Mouse (Mus musculus): ENCODE results near the gene Gpatch2. TPM values are rescaled to one million over a fixed set of nuclear protein-coding genes. Genes with fewer than 3 reads are reported as not detected.

Gpatch2 gene
- polyA plus RNA-seq, 1 experiment = 11.6 TPM

- Histone ChIP-seq H3K27ac (ENCODE audit: insufficient read depth, low read depth, low read length) (no peak overlapping the region), H3K4me3 (ENCODE audit: insufficient read depth, low read length) (no peak overlapping the region), H3K4me1 (ENCODE audit: control insufficient read depth, insufficient read depth, low read length) (no peaks in the 10 kb centered on the region)
- TF ChIP-seq CTCF (IDR thresholded peaks at IDR 0.05; ENCODE audit: low read depth, low read length) (no peak), POLR2A (IDR thresholded peaks at IDR 0.05; ENCODE audit: borderline replicate concordance, low read depth, low read length) (no peak)
Observed at GRCm38 (mm10) chr1:187376946-187377671, 161.8 kb downstream of the Gpatch2 start.

GRCm38 (mm10) chr1:187377865-187378524 lies 162.7 kb downstream of the Gpatch2 start:
- H3K4me1 ChIP-seq (ENCODE audit: control insufficient read depth, insufficient read depth, low read length) = no peaks in the 10 kb centered on the region
- H3K27ac ChIP-seq (ENCODE audit: insufficient read depth, low read depth, low read length) = no peak overlapping the region
- TF ChIP-seq POLR2A (IDR thresholded peaks at IDR 0.05; ENCODE audit: borderline replicate concordance, low read depth, low read length) (no peak), CTCF (IDR thresholded peaks at IDR 0.05; ENCODE audit: low read depth, low read length) (no peak)
- H3K4me3 ChIP-seq (ENCODE audit: insufficient read depth, low read length) = no peak overlapping the region

GRCm38 (mm10) chr1:187389476-187389875 lies 174.2 kb downstream of the Gpatch2 start:
- TF ChIP-seq CTCF (IDR thresholded peaks at IDR 0.05; ENCODE audit: low read depth, low read length) (no peak), POLR2A (IDR thresholded peaks at IDR 0.05; ENCODE audit: borderline replicate concordance, low read depth, low read length) (no peak)
- no peak overlapping the region for H3K4me3 ChIP-seq (ENCODE audit: insufficient read depth, low read length)
- no peaks in the 10 kb centered on the region for H3K4me1 ChIP-seq (ENCODE audit: control insufficient read depth, insufficient read depth, low read length)
- H3K27ac ChIP-seq (ENCODE audit: insufficient read depth, low read depth, low read length) = no peak overlapping the region

GRCm38 (mm10) chr1:187400834-187401233 lies 185.5 kb downstream of the Gpatch2 start:
- Histone ChIP-seq H3K4me1 (ENCODE audit: control insufficient read depth, insufficient read depth, low read length) (no peaks in the 10 kb centered on the region), H3K4me3 (ENCODE audit: insufficient read depth, low read length) (no peak overlapping the region), H3K27ac (ENCODE audit: insufficient read depth, low read depth, low read length) (no peak overlapping the region)
- TF ChIP-seq CTCF (IDR thresholded peaks at IDR 0.05; ENCODE audit: low read depth, low read length) (no peak), POLR2A (IDR thresholded peaks at IDR 0.05; ENCODE audit: borderline replicate concordance, low read depth, low read length) (no peak)

Other genes starting within 250 kb of the Gpatch2 start
- not detected in 2 replicates for gene D1Pas1, start 248.1 kb upstream of the Gpatch2 start, polyA plus RNA-seq (2012; ENCODE audit: insufficient read depth, insufficient read length, missing spikeins)
- gene Spata17, start within 50 bp of the Gpatch2 start, polyA plus RNA-seq (2012; ENCODE audit: insufficient read depth, insufficient read length, missing spikeins) = not detected in 2 replicates